Mouse (Mus musculus) urinary bladder, postnatal 14 days (tissue): ENCODE results near the gene Cradd.

Experiments
- DNase-seq: peaks from one replicate; pipeline ENCODE4 v3.0.0; 2021; ENCODE audit warnings: low spot score

The Cradd gene

GRCm38 (mm10) chr10:95200323-95200722, 123.6 kb downstream of the Cradd start:
- DNase-seq: peak; percentile 32

- DNase-seq: no peak
Observed at GRCm38 (mm10) chr10:95199541-95200269, 124.2 kb downstream of the Cradd start.

GRCm38 (mm10) chr10:95197377-95197776, 126.6 kb downstream of the Cradd start:
- DNase-seq: no peak

GRCm38 (mm10) chr10:95195719-95196118, 128.2 kb downstream of the Cradd start:
- DNase-seq: no peak

GRCm38 (mm10) chr10:95194776-95195175, 129.2 kb downstream of the Cradd start:
- no peak for DNase-seq

- DNase-seq: no peak
Observed at GRCm38 (mm10) chr10:95193875-95194281, 130.1 kb downstream of the Cradd start.

GRCm38 (mm10) chr10:95191881-95192280, 132.1 kb downstream of the Cradd start:
- DNase-seq: no peak

- DNase-seq: no peak
Observed at GRCm38 (mm10) chr10:95191151-95191655, 132.7 kb downstream of the Cradd start.

- DNase-seq: no peak
Observed at GRCm38 (mm10) chr10:95189550-95190211, 134.3 kb downstream of the Cradd start.

- DNase-seq: no peak
Observed at GRCm38 (mm10) chr10:95184210-95184609, 139.7 kb downstream of the Cradd start.

GRCm38 (mm10) chr10:95183051-95183450, 140.9 kb downstream of the Cradd start:
- DNase-seq: peak; percentile 66

- no peak for DNase-seq
Observed at GRCm38 (mm10) chr10:95182405-95182804, 141.5 kb downstream of the Cradd start.

- no peak for DNase-seq
Observed at GRCm38 (mm10) chr10:95181553-95181952, 142.4 kb downstream of the Cradd start.

- DNase-seq: no peak
Observed at GRCm38 (mm10) chr10:95180900-95181299, 143.0 kb downstream of the Cradd start.

GRCm38 (mm10) chr10:95180177-95180576, 143.8 kb downstream of the Cradd start:
- DNase-seq: no peak

GRCm38 (mm10) chr10:95178785-95179184, 145.1 kb downstream of the Cradd start:
- DNase-seq: no peak

- DNase-seq: no peak
Observed at GRCm38 (mm10) chr10:95175423-95176120, 148.4 kb downstream of the Cradd start.

GRCm38 (mm10) chr10:95174260-95174659, 149.7 kb downstream of the Cradd start:
- DNase-seq: no peak

- DNase-seq: no peak
Observed at GRCm38 (mm10) chr10:95170721-95171354, 153.1 kb downstream of the Cradd start.

GRCm38 (mm10) chr10:95164949-95165348, 159.0 kb downstream of the Cradd start:
- no peak for DNase-seq

- DNase-seq: no peak
Observed at GRCm38 (mm10) chr10:95162691-95163374, 161.1 kb downstream of the Cradd start.
